In genomic region chr4:43418450-43418849, GRCm38 (mm10) we compare ENCODE assay signal across 21 mouse cellular contexts. TPM values are rescaled to one million over a fixed set of nuclear protein-coding genes. Genes with fewer than 3 reads are reported as not detected.
DNase-seq lines count a peak whose midpoint lies in the region; ATAC-seq and TF ChIP-seq lines count a peak whose summit lies in the region.
"Had no signal": no experiment of that assay in that cellular context is flagged by ENCODE, and none has a peak within 500 bp of the region (broad histone marks: within the 10 kb centered on the region; RNA-seq: fewer than 3 reads in every experiment).

No protein-coding gene starts in this region.

- H3K4me2 ChIP-seq in embryonic facial prominence, embryonic 14.5 days (ENCODE audit: low read depth, low read length) = no peak overlapping the region
- no peak overlapping the region for H3K4me2 ChIP-seq in hindbrain, embryonic 13.5 days
- H3K4me2 ChIP-seq in hindbrain, embryonic 14.5 days (replicated peaks) = no peak overlapping the region
- no peak overlapping the region for H3K4me2 ChIP-seq in liver, embryonic 12.5 days
- no peak overlapping the region for H3K4me2 ChIP-seq in neural tube, embryonic 13.5 days
- H3K4me2 ChIP-seq: embryonic facial prominence, embryonic 15.5 days had no signal

- no peak overlapping the region for H3K4me3 ChIP-seq in embryonic facial prominence, embryonic 14.5 days (ENCODE audit: low read depth, low read length)
- H3K4me3 ChIP-seq in embryonic facial prominence, embryonic 10.5 days = no peak overlapping the region
- H3K4me3 ChIP-seq in hindbrain, embryonic 13.5 days = no peak overlapping the region
- no peak overlapping the region for H3K4me3 ChIP-seq in hindbrain, embryonic 14.5 days (replicated peaks; ENCODE audit: low read length)
- no peak overlapping the region for H3K4me3 ChIP-seq in liver, adult 2 months (ENCODE audit: insufficient read depth, low read depth, low read length)
- H3K4me3 ChIP-seq in liver, embryonic 12.5 days = no peak overlapping the region
- H3K4me3 ChIP-seq in neural tube, embryonic 13.5 days = no peak overlapping the region
- H3K4me3 ChIP-seq: embryonic facial prominence, embryonic 15.5 days; megakaryocyte, embryonic 14.5 days had no signal

- H3K27ac ChIP-seq in embryonic facial prominence, embryonic 14.5 days (replicated peaks; ENCODE audit: low read depth, low read length) = no peak overlapping the region
- H3K27ac ChIP-seq in embryonic facial prominence, embryonic 10.5 days (replicated peaks) = no peak overlapping the region
- no peak overlapping the region for H3K27ac ChIP-seq in hindbrain, embryonic 13.5 days
- no peak overlapping the region for H3K27ac ChIP-seq in hindbrain, embryonic 14.5 days
- H3K27ac ChIP-seq in liver, adult 2 months (replicated peaks; ENCODE audit: insufficient read depth, low read depth, low read length) = peak overlapping the region; percentile 86
- H3K27ac ChIP-seq in liver, embryonic 12.5 days = no peak overlapping the region
- no peak overlapping the region for H3K27ac ChIP-seq in neural tube, embryonic 13.5 days (replicated peaks)

- H3K36me3 ChIP-seq in embryonic facial prominence, embryonic 14.5 days (ENCODE audit: control insufficient read depth, insufficient read depth, low read length) = peaks cover 53% of the 10 kb centered on the region
- H3K36me3 ChIP-seq in embryonic facial prominence, embryonic 10.5 days (replicated peaks) = peaks cover 59% of the 10 kb centered on the region
- H3K36me3 ChIP-seq in hindbrain, embryonic 13.5 days = peaks cover 87% of the 10 kb centered on the region
- peaks cover 80% of the 10 kb centered on the region for H3K36me3 ChIP-seq in hindbrain, embryonic 14.5 days (replicated peaks; ENCODE audit: control insufficient read depth, insufficient read depth)
- H3K36me3 ChIP-seq in liver, adult 2 months (ENCODE audit: control insufficient read depth, insufficient read depth, low read length) = no peaks in the 10 kb centered on the region
- H3K36me3 ChIP-seq in liver, embryonic 12.5 days = peaks cover 11% of the 10 kb centered on the region
- H3K36me3 ChIP-seq in neural tube, embryonic 13.5 days = peaks cover 85% of the 10 kb centered on the region

- no peaks in the 10 kb centered on the region for H3K4me1 ChIP-seq in embryonic facial prominence, embryonic 14.5 days (ENCODE audit: control insufficient read depth, insufficient read depth, low read length)
- peaks cover 11% of the 10 kb centered on the region for H3K4me1 ChIP-seq in embryonic facial prominence, embryonic 10.5 days
- H3K4me1 ChIP-seq in hindbrain, embryonic 13.5 days (replicated peaks) = peaks cover 14% of the 10 kb centered on the region
- H3K4me1 ChIP-seq in hindbrain, embryonic 14.5 days (replicated peaks; ENCODE audit: control insufficient read depth, insufficient read depth, low read length) = no peaks in the 10 kb centered on the region
- H3K4me1 ChIP-seq in liver, adult 2 months (ENCODE audit: control insufficient read depth, insufficient read depth, low read length) = peaks cover 27% of the 10 kb centered on the region
- H3K4me1 ChIP-seq in liver, embryonic 12.5 days = peaks cover 24% of the 10 kb centered on the region
- H3K4me1 ChIP-seq in neural tube, embryonic 13.5 days (replicated peaks) = peaks cover 26% of the 10 kb centered on the region

- no peak for ATAC-seq in embryonic facial prominence, embryonic 14.5 days (ENCODE audit: low read depth)
- no peak for ATAC-seq in hindbrain, embryonic 13.5 days (ENCODE audit: low FRiP score)
- no peak for ATAC-seq in hindbrain, embryonic 14.5 days (ENCODE audit: low FRiP score)
- no peak for ATAC-seq in liver, embryonic 12.5 days
- ATAC-seq in neural tube, embryonic 13.5 days (ENCODE audit: low read depth) = no peak
- ATAC-seq: activated CD4-positive, CD25-positive, alpha-beta regulatory T cell, adult 4 months; hindbrain, postnatal 0 days; intestine, postnatal 0 days; midbrain, embryonic 16.5 days had no signal

- peak overlapping the region; percentile 22; the same call in 1 of the 2 replicates for H3K9ac ChIP-seq in embryonic facial prominence, embryonic 14.5 days (ENCODE audit: low read depth, low read length)
- H3K9ac ChIP-seq in hindbrain, embryonic 13.5 days = peak overlapping the region; percentile 55
- H3K9ac ChIP-seq in hindbrain, embryonic 14.5 days = no peak overlapping the region
- H3K9ac ChIP-seq in liver, adult 2 months (ENCODE audit: low read depth, low read length) = no peak overlapping the region
- H3K9ac ChIP-seq in liver, embryonic 12.5 days = no peak overlapping the region
- H3K9ac ChIP-seq in neural tube, embryonic 13.5 days = 0 out of 2 replicates have a peak overlapping the region, but pooled peaks have one; percentile 5
- H3K9ac ChIP-seq: embryonic facial prominence, embryonic 15.5 days had no signal

- DNase-seq in embryonic facial prominence, embryonic 14.5 days (ENCODE audit: low spot score) = no peak
- DNase-seq in embryonic facial prominence, embryonic 10.5 days (ENCODE audit: low spot score) = no peak
- DNase-seq in hindbrain, embryonic 14.5 days (ENCODE audit: low spot score) = no peak
- no peak for DNase-seq in liver, adult 2 months (ENCODE audit: extremely low read depth, low read depth, low spot score)
- no peak for DNase-seq in neural tube, embryonic 10.5 days (ENCODE audit: extremely low spot score, low spot score)
- DNase-seq: cerebellum, adult 11 months; cerebellum, postnatal 14 days; gastrocnemius, postnatal 25 days; right cerebral cortex, postnatal 4 days had no signal

- no peak for TF ChIP-seq CTCF in liver, adult 2 months (IDR thresholded peaks at IDR 0.05; ENCODE audit: low read depth, low read length)

- 67% methylated on average over 4 of the region's 4 CpGs for WGBS in embryonic facial prominence, embryonic 14.5 days
- WGBS in embryonic facial prominence, embryonic 10.5 days = 82% methylated on average over 4 of the region's 4 CpGs
- WGBS in hindbrain, embryonic 13.5 days = 77% methylated on average over 4 of the region's 4 CpGs
- 75% methylated on average over 4 of the region's 4 CpGs for WGBS in hindbrain, embryonic 14.5 days
- WGBS in liver, adult 2 months = 35% methylated on average over 4 of the region's 4 CpGs
- 59% methylated on average over 4 of the region's 4 CpGs for WGBS in liver, embryonic 12.5 days (ENCODE audit: insufficient replicate concordance)
- WGBS in neural tube, embryonic 13.5 days = 80% methylated on average over 4 of the region's 4 CpGs

- no peaks in the 10 kb centered on the region for H3K27me3 ChIP-seq in embryonic facial prominence, embryonic 14.5 days (replicated peaks; ENCODE audit: control insufficient read depth, insufficient read depth, low read length)
- peaks cover 23% of the 10 kb centered on the region for H3K27me3 ChIP-seq in embryonic facial prominence, embryonic 10.5 days (replicated peaks; ENCODE audit: low read depth, poor library complexity, severe bottlenecking)
- peaks cover 19% of the 10 kb centered on the region for H3K27me3 ChIP-seq in hindbrain, embryonic 13.5 days
- peaks cover 7% of the 10 kb centered on the region for H3K27me3 ChIP-seq in hindbrain, embryonic 14.5 days (ENCODE audit: control insufficient read depth, insufficient read depth, low read length)
- no peaks in the 10 kb centered on the region for H3K27me3 ChIP-seq in liver, adult 2 months (ENCODE audit: control insufficient read depth, insufficient read depth, low read length)
- H3K27me3 ChIP-seq in liver, embryonic 12.5 days (replicated peaks) = peaks cover 22% of the 10 kb centered on the region
- peaks cover 18% of the 10 kb centered on the region for H3K27me3 ChIP-seq in neural tube, embryonic 13.5 days
- H3K27me3 ChIP-seq: embryonic facial prominence, embryonic 15.5 days had no signal

- no peak for TF ChIP-seq POLR2A in liver, adult 2 months (IDR thresholded peaks at IDR 0.05; ENCODE audit: extremely low read depth, insufficient read depth, low read length)

- no peaks in the 10 kb centered on the region for H3K9me3 ChIP-seq in embryonic facial prominence, embryonic 14.5 days (ENCODE audit: control insufficient read depth, low read length)
- no peaks in the 10 kb centered on the region for H3K9me3 ChIP-seq in embryonic facial prominence, embryonic 10.5 days
- no peaks in the 10 kb centered on the region for H3K9me3 ChIP-seq in hindbrain, embryonic 13.5 days
- no peaks in the 10 kb centered on the region for H3K9me3 ChIP-seq in hindbrain, embryonic 14.5 days (ENCODE audit: control insufficient read depth, low read length)
- H3K9me3 ChIP-seq in liver, embryonic 12.5 days (replicated peaks) = 0 out of 2 replicates have a peak, but pooled peaks cover 6% of the 10 kb centered on the region
- no peaks in the 10 kb centered on the region for H3K9me3 ChIP-seq in neural tube, embryonic 13.5 days
- H3K9me3 ChIP-seq: embryonic facial prominence, embryonic 15.5 days had no signal

- 0 out of 2 replicates have a peak, but pooled peaks cover 7% of the 10 kb centered on the region for H3K79me2 ChIP-seq in liver, adult 2 months (ENCODE audit: control insufficient read depth, insufficient read depth, low read length)

RNA-seq across cellular contexts. Expression of gene Fam166b, which starts 10.5 kb away (rescaled TPM):
- polyA plus RNA-seq in embryonic facial prominence, embryonic 14.5 days (2014; fragmentation: Nextera tagmentation; extraction: Ambion mirVana) = 0.22 and 0.33 TPM in 2 replicates
- polyA plus RNA-seq in embryonic facial prominence, embryonic 10.5 days (2016; fragmentation: Nextera tagmentation; extraction: Ambion mirVana) = 0.11 TPM in 1 of 2 replicates, not detected in the other
- polyA plus RNA-seq in hindbrain, embryonic 13.5 days (2015; fragmentation: Nextera tagmentation; extraction: Ambion mirVana) = 0.71 and 1.4 TPM in 2 replicates
- 1.6 and 2.2 TPM in 2 replicates for polyA plus RNA-seq in hindbrain, embryonic 14.5 days (2014; fragmentation: Nextera tagmentation; extraction: Ambion mirVana)
- not detected in 2 replicates for total RNA-seq in liver, adult 2 months (2014; rRNA removed)
- not detected in 2 replicates for polyA plus RNA-seq in liver, adult 2 months (2012; rRNA removed)
- polyA plus RNA-seq in liver, embryonic 12.5 days (2016; fragmentation: Nextera tagmentation; extraction: Ambion mirVana) = not detected in 2 replicates
- 0.32 and 0.59 TPM in 2 replicates for polyA plus RNA-seq in neural tube, embryonic 13.5 days (2015; fragmentation: Nextera tagmentation; extraction: Ambion mirVana)
- total RNA-seq: adrenal gland, postnatal 14 days; gastrocnemius, postnatal 25 days; heart, postnatal 25 days had no signal
- polyA plus RNA-seq: activated CD4-positive, CD25-positive, alpha-beta regulatory T cell, adult 4 months; liver, embryonic 16.5 days had no signal

RNA-seq across cellular contexts. Expression of gene Tesk1, which starts 23.3 kb away (rescaled TPM):
- 13.2 and 14.8 TPM in 2 replicates for polyA plus RNA-seq in embryonic facial prominence, embryonic 14.5 days (2014; fragmentation: Nextera tagmentation; extraction: Ambion mirVana)
- polyA plus RNA-seq in embryonic facial prominence, embryonic 10.5 days (2016; fragmentation: Nextera tagmentation; extraction: Ambion mirVana) = 6.9 and 9.2 TPM in 2 replicates
- 8.7 and 9.7 TPM in 2 replicates for polyA plus RNA-seq in hindbrain, embryonic 13.5 days (2015; fragmentation: Nextera tagmentation; extraction: Ambion mirVana)
- polyA plus RNA-seq in hindbrain, embryonic 14.5 days (2014; fragmentation: Nextera tagmentation; extraction: Ambion mirVana) = 21.8 and 22.6 TPM in 2 replicates
- total RNA-seq in liver, adult 2 months (2014; rRNA removed) = 3.0 and 3.2 TPM in 2 replicates
- 25.0 and 28.3 TPM in 2 replicates for polyA plus RNA-seq in liver, adult 2 months (2012; rRNA removed)
- 2.8 and 3.2 TPM in 2 replicates for polyA plus RNA-seq in liver, embryonic 12.5 days (2016; fragmentation: Nextera tagmentation; extraction: Ambion mirVana)
- polyA plus RNA-seq in neural tube, embryonic 13.5 days (2015; fragmentation: Nextera tagmentation; extraction: Ambion mirVana) = 10.8 and 14.4 TPM in 2 replicates

RNA-seq across cellular contexts. Expression of gene Cd72, which starts 36.0 kb away (rescaled TPM):
- 2.9 and 3.9 TPM in 2 replicates for polyA plus RNA-seq in embryonic facial prominence, embryonic 14.5 days (2014; fragmentation: Nextera tagmentation; extraction: Ambion mirVana)
- polyA plus RNA-seq in embryonic facial prominence, embryonic 10.5 days (2016; fragmentation: Nextera tagmentation; extraction: Ambion mirVana) = 2.3 TPM in 2 replicates
- polyA plus RNA-seq in hindbrain, embryonic 13.5 days (2015; fragmentation: Nextera tagmentation; extraction: Ambion mirVana) = 3.5 and 4.7 TPM in 2 replicates
- polyA plus RNA-seq in hindbrain, embryonic 14.5 days (2014; fragmentation: Nextera tagmentation; extraction: Ambion mirVana) = 6.4 and 7.5 TPM in 2 replicates
- total RNA-seq in liver, adult 2 months (2014; rRNA removed) = 2.8 and 3.6 TPM in 2 replicates
- polyA plus RNA-seq in liver, adult 2 months (2012; rRNA removed) = 1.3 and 4.9 TPM in 2 replicates
- 1.1 TPM in 2 replicates for polyA plus RNA-seq in liver, embryonic 12.5 days (2016; fragmentation: Nextera tagmentation; extraction: Ambion mirVana)
- 2.8 and 3.7 TPM in 2 replicates for polyA plus RNA-seq in neural tube, embryonic 13.5 days (2015; fragmentation: Nextera tagmentation; extraction: Ambion mirVana)
- total RNA-seq: gastrocnemius, postnatal 25 days; hindbrain, postnatal 0 days had no signal

RNA-seq across cellular contexts. Expression of gene Rusc2, which starts 36.7 kb away (rescaled TPM):
- polyA plus RNA-seq in embryonic facial prominence, embryonic 14.5 days (2014; fragmentation: Nextera tagmentation; extraction: Ambion mirVana) = 11.3 and 11.5 TPM in 2 replicates
- polyA plus RNA-seq in embryonic facial prominence, embryonic 10.5 days (2016; fragmentation: Nextera tagmentation; extraction: Ambion mirVana) = 9.5 and 10.9 TPM in 2 replicates
- 70.8 and 75.4 TPM in 2 replicates for polyA plus RNA-seq in hindbrain, embryonic 13.5 days (2015; fragmentation: Nextera tagmentation; extraction: Ambion mirVana)
- polyA plus RNA-seq in hindbrain, embryonic 14.5 days (2014; fragmentation: Nextera tagmentation; extraction: Ambion mirVana) = 58.3 and 58.5 TPM in 2 replicates
- total RNA-seq in liver, adult 2 months (2014; rRNA removed) = 14.2 and 15.9 TPM in 2 replicates
- 17.2 and 17.5 TPM in 2 replicates for polyA plus RNA-seq in liver, adult 2 months (2012; rRNA removed)
- 1.7 and 1.9 TPM in 2 replicates for polyA plus RNA-seq in liver, embryonic 12.5 days (2016; fragmentation: Nextera tagmentation; extraction: Ambion mirVana)
- polyA plus RNA-seq in neural tube, embryonic 13.5 days (2015; fragmentation: Nextera tagmentation; extraction: Ambion mirVana) = 74.5 and 79.3 TPM in 2 replicates
- polyA plus RNA-seq: activated CD4-positive, CD25-positive, alpha-beta regulatory T cell, adult 4 months had no signal

Comparison
In these comparisons a context has a peak if more than half of its experiments do, and no peak if none do; other contexts are left out.
1. H3K9ac ChIP-seq: peak in embryonic facial prominence, embryonic 14.5 days (single experiment), hindbrain, embryonic 13.5 days (single experiment) and neural tube, embryonic 13.5 days (single experiment); none in hindbrain, embryonic 14.5 days (single experiment), liver, adult 2 months (single experiment) and liver, embryonic 12.5 days (single experiment).